Mouse (Mus musculus) spleen, adult 2 months (tissue): ENCODE results near the gene Scg5. TPM values are rescaled to one million over a fixed set of nuclear protein-coding genes. Genes with fewer than 3 reads are reported as not detected.

Experiments
- DNase-seq, 2 experiments: peaks; one replicate each; pipeline versions ENCODE4 v3.0.0 to v3.0.0-alpha.2; 2012 to 2021; ENCODE audit warnings: low spot score in 2 of 2, low read depth in 1 of 2
- H3K27ac ChIP-seq: fragments of 200-500 bp; 2 replicates; pipeline ENCODE4 v1.5.1; 2012; ENCODE audit warnings: low read length, inconsistent platforms; ENCODE audit not compliant: insufficient read depth
- H3K27me3 ChIP-seq: fragments of 200-500 bp; 2 replicates; pipeline ENCODE4 v1.6.1; 2012; ENCODE audit warnings: mild to moderate bottlenecking, moderate library complexity, low read length, inconsistent platforms; ENCODE audit not compliant: control insufficient read depth, insufficient read depth
- H3K36me3 ChIP-seq: fragments of 200-500 bp; 2 replicates; pipeline ENCODE4 v1.6.1; 2012; ENCODE audit warnings: mild to moderate bottlenecking, low read length, inconsistent platforms; ENCODE audit not compliant: control insufficient read depth, insufficient read depth
- H3K4me1 ChIP-seq: fragments of 200-500 bp; 2 replicates; pipeline ENCODE4 v1.6.1; 2011; ENCODE audit warnings: inconsistent platforms; ENCODE audit not compliant: control insufficient read depth, insufficient read depth, insufficient read length
- H3K4me3 ChIP-seq: fragments of 200-500 bp; 2 replicates; pipeline ENCODE4 v1.5.1; 2011; ENCODE audit warnings: mild to moderate bottlenecking, inconsistent platforms; ENCODE audit not compliant: insufficient read depth, insufficient read length; ENCODE audit errors: extremely low read depth
- CTCF ChIP-seq: fragments of 200-500 bp; IDR thresholded peaks from 2 replicates; pipeline ENCODE4 v1.5.1; 2011; ENCODE audit warnings: mild to moderate bottlenecking, inconsistent platforms; ENCODE audit not compliant: insufficient read depth, insufficient read length, insufficient replicate concordance; ENCODE audit errors: extremely low read depth
- POLR2A ChIP-seq: fragments of 200-500 bp; IDR thresholded peaks from 2 replicates; pipeline ENCODE4 v1.6.1; 2011; ENCODE audit warnings: low read depth, low read length, inconsistent platforms
- WGBS: fragments of 180-500 bp; shearing (Covaris S2); methylation state at CpG from one replicate; pipeline ENCODE4 v1.1.7; 2018; 5-methylcytosine and 5-hydroxymethylcytosine counted together
- polyA plus RNA-seq: library from polyadenylated mRNA; depleted of rRNA; stranded (reverse); fragments of >200 nt; gene quantifications from 2 replicates; pipeline ENCODE4 v1.2.3, GENCODE M21; 2012

Scg5 gene
- polyA plus RNA-seq, 1 experiment, result 0.25 TPM

- DNase-seq, result no peak
- TF ChIP-seq POLR2A (no peak), CTCF (no peak)
- H3K4me3 ChIP-seq, result no peak overlapping the region
- no peaks in the 10 kb centered on the region for H3K27me3 ChIP-seq
- no peaks in the 10 kb centered on the region for H3K4me1 ChIP-seq
- H3K36me3 ChIP-seq, result no peaks in the 10 kb centered on the region
- WGBS, result 98% methylated on average over 8 of the region's 8 CpGs
- no peak overlapping the region for H3K27ac ChIP-seq
These were observed 6.6 kb downstream of the Scg5 start for GRCm38 (mm10) chr2:113822367-113822766.

DNA sequence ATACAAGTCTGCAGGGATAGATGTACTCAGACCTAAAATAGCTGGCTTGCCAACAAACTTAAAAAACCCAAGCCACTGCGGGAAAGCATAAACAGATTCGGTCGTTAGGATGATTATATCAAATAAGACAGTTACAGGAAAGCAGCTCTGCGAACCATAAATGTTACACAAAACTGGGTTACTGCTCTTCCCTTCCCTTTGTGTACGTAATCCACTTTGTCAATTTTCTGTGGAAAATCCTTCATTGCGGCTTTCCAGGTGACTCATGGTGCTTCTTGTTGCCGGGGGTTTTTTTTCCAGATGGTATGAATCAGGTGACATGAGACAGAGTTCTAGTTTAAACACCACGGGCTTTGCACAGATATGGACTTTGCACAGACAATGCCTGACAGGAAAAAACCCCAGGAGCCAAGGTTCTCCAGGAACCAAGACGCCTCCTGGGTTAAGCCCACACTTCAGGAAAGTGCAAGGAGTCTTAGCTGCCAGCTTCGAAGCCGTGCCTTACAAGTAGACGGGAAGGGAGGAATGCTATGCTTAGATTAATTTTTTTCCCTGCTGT is 7.7 kb downstream of the Scg5 start:
- TF ChIP-seq CTCF (no peak), POLR2A (no peak)
- H3K36me3 ChIP-seq, result no peaks in the 10 kb centered on the region
- no peaks in the 10 kb centered on the region for H3K4me1 ChIP-seq
- H3K27me3 ChIP-seq, result no peaks in the 10 kb centered on the region
- DNase-seq, result no peak
- 91% methylated on average over 12 of the region's 12 CpGs for WGBS
- H3K27ac ChIP-seq, result no peak overlapping the region
- H3K4me3 ChIP-seq, result no peak overlapping the region

DNA sequence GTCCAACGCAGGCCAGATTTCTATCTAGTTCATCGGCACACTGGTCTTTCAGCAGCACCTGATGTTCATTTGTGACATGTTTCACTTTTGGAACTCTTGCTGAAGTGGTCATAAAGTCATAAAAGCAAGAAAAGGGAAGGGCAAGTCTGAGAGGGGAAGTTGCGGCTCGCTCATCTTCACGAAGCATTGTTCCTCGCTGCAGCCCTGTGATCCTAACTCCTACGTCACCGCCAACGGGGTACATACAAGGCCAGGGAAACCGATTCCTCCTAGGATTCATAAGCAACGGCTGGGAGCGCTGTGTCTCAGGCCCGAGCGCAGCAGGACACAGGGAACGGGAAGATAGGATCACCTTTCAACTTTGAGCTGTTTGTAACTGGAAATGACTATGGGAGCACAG is 8.8 kb downstream of the Scg5 start:
- WGBS, result 73% methylated on average over 15 of the region's 15 CpGs
- DNase-seq, result no peak
- H3K27ac ChIP-seq, result 0 out of 2 replicates have a peak overlapping the region, but pooled peaks have one; percentile 31
- no peak for TF ChIP-seq CTCF
- TF ChIP-seq POLR2A, result no peak
- H3K36me3 ChIP-seq, result no peaks in the 10 kb centered on the region
- no peaks in the 10 kb centered on the region for H3K27me3 ChIP-seq
- H3K4me3 ChIP-seq, result no peak overlapping the region
- no peaks in the 10 kb centered on the region for H3K4me1 ChIP-seq

DNA sequence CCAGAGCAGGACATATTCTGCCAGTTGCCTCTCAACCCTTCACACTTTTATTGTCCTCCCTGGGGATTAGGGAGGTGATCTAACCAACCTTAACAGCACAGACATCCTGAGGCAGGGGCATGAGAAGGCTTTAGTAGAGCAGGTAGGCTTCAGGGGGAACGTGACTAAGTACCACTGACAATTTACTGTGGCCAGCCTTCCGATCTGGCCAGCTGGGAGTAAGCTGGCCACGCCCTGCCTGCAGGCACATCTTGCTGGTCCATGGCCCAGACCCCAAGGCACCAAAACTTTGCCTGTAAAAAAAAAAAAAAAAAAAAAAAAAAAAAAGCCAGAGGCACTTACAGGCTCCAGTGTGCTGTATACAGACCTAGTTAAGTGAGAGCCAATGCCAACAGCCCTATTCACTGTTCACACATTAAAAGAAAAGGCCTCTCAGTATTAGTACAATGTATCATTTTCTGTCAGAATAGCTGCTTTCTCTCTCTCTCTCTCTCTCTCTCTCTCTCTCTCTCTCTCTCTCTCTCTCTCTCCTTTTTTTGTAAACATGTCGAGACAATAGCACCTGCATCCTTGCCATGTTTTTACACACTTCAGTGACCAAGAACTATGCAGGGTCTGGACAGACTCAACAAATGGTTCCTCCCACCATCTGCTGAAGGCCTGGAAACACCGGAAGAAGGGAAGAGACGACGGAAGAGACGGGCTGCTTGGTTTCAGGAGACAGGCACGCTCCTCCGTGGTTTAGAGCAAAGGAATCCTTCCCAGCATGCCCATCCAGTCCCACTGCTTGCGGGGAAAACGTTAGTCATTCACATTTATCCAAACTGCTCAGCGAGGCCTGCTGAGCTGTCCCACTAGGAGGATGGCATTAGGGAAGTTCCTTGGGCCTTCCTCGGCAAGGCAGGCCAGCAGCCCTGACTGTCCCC is 11.0 kb downstream of the Scg5 start:
- Histone ChIP-seq H3K4me1 (no peaks in the 10 kb centered on the region), H3K27me3 (no peaks in the 10 kb centered on the region), H3K36me3 (no peaks in the 10 kb centered on the region), H3K27ac (no peak overlapping the region), H3K4me3 (no peak overlapping the region)
- DNase-seq, result no peak
- 89% methylated on average over 14 of the region's 14 CpGs for WGBS
- TF ChIP-seq CTCF, result no peak

DNA sequence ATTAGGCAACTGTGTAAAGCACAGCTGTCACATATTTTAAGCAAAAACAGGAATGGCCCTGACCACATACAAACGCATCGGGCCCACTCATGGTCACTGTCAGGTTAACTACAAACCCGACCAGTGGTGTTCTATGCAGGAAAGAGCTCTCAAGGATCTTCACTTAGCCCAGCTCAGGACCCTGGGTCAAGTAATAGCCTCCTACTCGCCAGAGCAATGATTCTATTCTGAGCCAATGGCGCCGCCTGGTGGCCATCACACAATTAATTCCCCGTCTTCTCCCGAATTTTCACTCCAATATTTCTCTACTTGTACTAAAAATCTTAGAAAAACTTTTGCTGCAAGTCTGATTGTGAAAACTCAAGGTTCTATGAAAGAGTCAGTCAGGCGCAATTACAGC is 21.3 kb downstream of the Scg5 start:
- DNase-seq, result peak in 1 of 2 experiments; percentile 25
- Histone ChIP-seq H3K4me3 (no peak overlapping the region), H3K36me3 (no peaks in the 10 kb centered on the region), H3K27ac (no peak overlapping the region), H3K27me3 (no peaks in the 10 kb centered on the region), H3K4me1 (no peaks in the 10 kb centered on the region)
- 25% methylated on average over 9 of the region's 9 CpGs for WGBS
- TF ChIP-seq POLR2A, result no peak
- peak; percentile 25; the same call in 1 of the 2 replicates for TF ChIP-seq CTCF

GRCm38 (mm10) chr2:113806851-113807577 is 21.9 kb downstream of the Scg5 start:
- DNase-seq, result no peak
- H3K4me3 ChIP-seq, result no peak overlapping the region
- no peaks in the 10 kb centered on the region for H3K36me3 ChIP-seq
- TF ChIP-seq CTCF (no peak), POLR2A (no peak)
- no peaks in the 10 kb centered on the region for H3K4me1 ChIP-seq
- whole genome bisulfite sequencing, result 84% methylated on average over 10 of the region's 10 CpGs
- no peaks in the 10 kb centered on the region for H3K27me3 ChIP-seq
- no peak overlapping the region for H3K27ac ChIP-seq
